Mouse (Mus musculus) myocyte (in vitro differentiated cells): Measurements from ENCODE around the gene Akap13. TPM values are rescaled to one million over a fixed set of nuclear protein-coding genes. Genes with fewer than 3 reads are reported as not detected.
A peak's percentile ranks its signal among the peaks of the same experiment; 100 is the strongest.

Source experiments
- H3K27me3 ChIP-seq: one replicate; pipeline ENCODE4 v1.6.1; 2011; ENCODE audit not compliant: control insufficient read depth, insufficient read depth, insufficient read length
- H3K36me3 ChIP-seq: one replicate; pipeline ENCODE4 v1.6.1; 2011; ENCODE audit not compliant: control insufficient read depth, insufficient read depth
- H3K4me2 ChIP-seq: one replicate; pipeline ENCODE4 v1.6.1; 2011; ENCODE audit warnings: low read depth, control low read depth
- H3K4me3 ChIP-seq: one replicate; pipeline ENCODE4 v1.5.1; 2011; ENCODE audit warnings: mild to moderate bottlenecking, control low read depth, moderate library complexity
- H3K79me2 ChIP-seq: one replicate; pipeline ENCODE4 v1.6.1; 2011; ENCODE audit not compliant: control insufficient read depth, insufficient read depth
- H3ac ChIP-seq: one replicate; pipeline ENCODE4 v1.6.1; 2011; ENCODE audit not compliant: control insufficient read depth, insufficient read length
- CEBPB ChIP-seq: IDR thresholded peaks from 2 replicates; pipeline ENCODE4 v1.6.1; 2011; ENCODE audit warnings: mild to moderate bottlenecking, moderate library complexity; ENCODE audit not compliant: poor library complexity, insufficient read depth, severe bottlenecking
- E2F4 ChIP-seq: IDR thresholded peaks from one replicate; pipeline ENCODE4 v1.6.1; 2011; ENCODE audit warnings: mild to moderate bottlenecking, control low read depth, moderate library complexity; ENCODE audit not compliant: insufficient read depth
- MAX ChIP-seq: IDR thresholded peaks from one replicate; pipeline ENCODE4 v1.6.1; 2011; ENCODE audit warnings: low read depth, mild to moderate bottlenecking, control low read depth
- MYOD1 ChIP-seq, 3 experiments: IDR thresholded peaks; one replicate each; pipeline ENCODE4 v1.6.1; 2011; ENCODE audit warnings: control low read depth in 2 of 3, low read depth in 2 of 3, mild to moderate bottlenecking in 2 of 3, moderate library complexity in 1 of 3; ENCODE audit not compliant: insufficient read length in 2 of 3, control insufficient read depth in 1 of 3
- MYOG ChIP-seq, 3 experiments: IDR thresholded peaks; one replicate each; pipeline ENCODE4 v1.6.1; 2011; ENCODE audit warnings: control low read depth in 2 of 3, low read depth in 2 of 3, mild to moderate bottlenecking in 2 of 3; ENCODE audit not compliant: insufficient read length in 2 of 3, control insufficient read depth in 1 of 3, insufficient read depth in 1 of 3
- POLR2A ChIP-seq: IDR thresholded peaks from one replicate; pipeline ENCODE4 v1.6.1; 2011; ENCODE audit warnings: low read depth, mild to moderate bottlenecking, control low read depth, moderate library complexity; ENCODE audit not compliant: insufficient read length
- POLR2AphosphoS2 ChIP-seq: IDR thresholded peaks from one replicate; pipeline ENCODE4 v1.6.1; 2011; ENCODE audit warnings: low read depth, control low read depth; ENCODE audit not compliant: insufficient read length
- REST ChIP-seq: IDR thresholded peaks from one replicate; pipeline ENCODE4 v1.6.1; 2011; ENCODE audit warnings: mild to moderate bottlenecking, control low read depth, moderate library complexity; ENCODE audit not compliant: insufficient read depth, insufficient read length
- SRF ChIP-seq: IDR thresholded peaks from one replicate; pipeline ENCODE4 v1.6.1; 2011; ENCODE audit warnings: low read depth; ENCODE audit not compliant: control insufficient read depth, insufficient read length
- TCF12 ChIP-seq: IDR thresholded peaks from one replicate; pipeline ENCODE4 v1.6.1; 2011; ENCODE audit warnings: mild to moderate bottlenecking, control low read depth; ENCODE audit not compliant: poor library complexity, insufficient read depth, severe bottlenecking
- TCF3 ChIP-seq: IDR thresholded peaks from one replicate; pipeline ENCODE4 v1.6.1; 2011; ENCODE audit warnings: low read depth, control low read depth; ENCODE audit not compliant: insufficient read length
- USF1 ChIP-seq: IDR thresholded peaks from one replicate; pipeline ENCODE4 v1.6.1; 2011; ENCODE audit warnings: low read depth, mild to moderate bottlenecking, control low read depth, moderate library complexity
- polyA plus RNA-seq: library from polyadenylated mRNA; unstranded; fragments of >200 nt; fragmentation: generic; extraction: Trizol; gene quantifications from one replicate; pipeline ENCODE4 v1.2.1, GENCODE M21; 2012; ENCODE audit warnings: missing spikeins

Gene Akap13
- polyA plus RNA-seq, 1 experiment: 13.9 TPM

- H3K27me3 ChIP-seq: no peaks in the 10 kb centered on the region
- TF ChIP-seq MAX (no peak), TCF3 (no peak), CEBPB (peak; percentile 66; the same call in 1 of the 2 replicates), SRF (no peak), USF1 (no peak)
- H3ac ChIP-seq: no peak overlapping the region
- no peak overlapping the region for H3K4me3 ChIP-seq
- peaks cover 35% of the 10 kb centered on the region for H3K36me3 ChIP-seq
- peak overlapping the region; percentile 64 for H3K4me2 ChIP-seq
- peaks cover 11% of the 10 kb centered on the region for H3K79me2 ChIP-seq
These were observed 255.6 kb downstream of the Akap13 start for GRCm38 (mm10) chr7:75710920-75711319.

GRCm38 (mm10) chr7:75711436-75711835, 256.1 kb downstream of the Akap13 start:
- Histone ChIP-seq H3ac (no peak overlapping the region), H3K36me3 (peaks cover 33% of the 10 kb centered on the region), H3K79me2 (peaks cover 11% of the 10 kb centered on the region), H3K4me3 (no peak overlapping the region), H3K27me3 (no peaks in the 10 kb centered on the region), H3K4me2 (peak overlapping the region; percentile 64)
- TF ChIP-seq USF1 (no peak), MYOD1 (IDR thresholded peaks at IDR 0.05; ENCODE audit: control insufficient read depth in 1 of 3, insufficient read length in 2 of 3, low read depth in 2 of 3) (peak in 1 of 3 experiments; percentile 40)

GRCm38 (mm10) chr7:75712808-75713207, 257.5 kb downstream of the Akap13 start:
- H3K27me3 ChIP-seq: no peaks in the 10 kb centered on the region
- H3K36me3 ChIP-seq: peaks cover 25% of the 10 kb centered on the region
- H3K79me2 ChIP-seq: peaks cover 11% of the 10 kb centered on the region
- H3K4me2 ChIP-seq: peak overlapping the region; percentile 35
- H3K4me3 ChIP-seq: no peak overlapping the region
- H3ac ChIP-seq: no peak overlapping the region
- TF ChIP-seq POLR2AphosphoS2 (no peak), TCF12 (no peak), POLR2A (no peak), USF1 (no peak), CEBPB (no peak), MYOG (IDR thresholded peaks at IDR 0.05; ENCODE audit: control insufficient read depth in 1 of 3, insufficient read depth in 1 of 3, insufficient read length in 2 of 3, low read depth in 2 of 3) (no peak), MAX (no peak), TCF3 (no peak), REST (no peak), MYOD1 (IDR thresholded peaks at IDR 0.05; ENCODE audit: control insufficient read depth in 1 of 3, insufficient read length in 2 of 3, low read depth in 2 of 3) (no peak), SRF (no peak), E2F4 (no peak)

- TF ChIP-seq TCF3: no peak
- no peak for TF ChIP-seq MAX
- TF ChIP-seq REST: no peak
- no peak for TF ChIP-seq SRF
- no peak for TF ChIP-seq MYOG (IDR thresholded peaks at IDR 0.05; ENCODE audit: control insufficient read depth in 1 of 3, insufficient read depth in 1 of 3, insufficient read length in 2 of 3, low read depth in 2 of 3)
- no peak for TF ChIP-seq TCF12
- TF ChIP-seq USF1: no peak
- no peak for TF ChIP-seq MYOD1 (IDR thresholded peaks at IDR 0.05; ENCODE audit: control insufficient read depth in 1 of 3, insufficient read length in 2 of 3, low read depth in 2 of 3)
- TF ChIP-seq E2F4: no peak
- TF ChIP-seq POLR2AphosphoS2: no peak
- H3K27me3 ChIP-seq: no peaks in the 10 kb centered on the region
- H3K36me3 ChIP-seq: peaks cover 23% of the 10 kb centered on the region
- H3ac ChIP-seq: no peak overlapping the region
- H3K79me2 ChIP-seq: peaks cover 11% of the 10 kb centered on the region
- no peak overlapping the region for H3K4me2 ChIP-seq
- no peak overlapping the region for H3K4me3 ChIP-seq
These were observed 258.6 kb downstream of the Akap13 start for GRCm38 (mm10) chr7:75713959-75714358.

GRCm38 (mm10) chr7:75715026-75715425, 259.7 kb downstream of the Akap13 start:
- peaks cover 11% of the 10 kb centered on the region for H3K79me2 ChIP-seq
- TF ChIP-seq E2F4 (no peak), MYOD1 (IDR thresholded peaks at IDR 0.05; ENCODE audit: control insufficient read depth in 1 of 3, insufficient read length in 2 of 3, low read depth in 2 of 3) (no peak), REST (no peak), SRF (no peak)
- H3K27me3 ChIP-seq: no peaks in the 10 kb centered on the region
- no peak overlapping the region for H3ac ChIP-seq
- no peak overlapping the region for H3K4me2 ChIP-seq
- H3K36me3 ChIP-seq: peaks cover 25% of the 10 kb centered on the region
- no peak overlapping the region for H3K4me3 ChIP-seq
